Mouse (Mus musculus): ENCODE data around the gene Btbd2.

DNA sequence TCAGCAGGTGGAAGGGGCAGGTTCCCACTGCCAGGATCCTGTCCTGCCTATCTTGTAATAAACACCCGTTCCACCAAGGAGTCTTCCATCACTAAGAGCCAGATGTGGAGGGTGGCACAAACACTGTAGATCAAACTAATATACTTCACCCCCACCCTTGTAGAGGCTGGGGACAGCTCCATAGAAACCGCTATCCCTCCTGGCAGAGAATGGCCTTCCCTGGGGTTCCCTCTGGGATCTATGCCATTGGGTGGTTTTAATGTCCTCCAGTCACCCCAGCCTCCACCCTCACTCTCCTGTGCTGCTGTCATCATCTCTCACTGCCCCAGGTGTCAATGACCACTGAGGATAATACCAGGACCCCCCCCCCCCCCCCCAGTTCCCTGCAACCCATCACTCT, 13.7 kb upstream of the Btbd2 start:
- no peak for TF ChIP-seq CTCF (IDR thresholded peaks at IDR 0.05; ENCODE audit: extremely low read depth, insufficient read depth, insufficient read length, insufficient replicate concordance)
- TF ChIP-seq POLR2A (IDR thresholded peaks at IDR 0.05; ENCODE audit: low read depth, low read length) = no peak
